Mouse (Mus musculus): ENCODE measurements around the gene Glyr1. TPM values are rescaled to one million over a fixed set of nuclear protein-coding genes. Genes with fewer than 3 reads are reported as not detected.

Glyr1 gene
- polyA plus RNA-seq (2012; rRNA removed), result 79.8 and 84.7 TPM in 2 replicates

- DNase-seq (ENCODE audit: low spot score), result peak; percentile 95
Observed at GRCm38 (mm10) chr16:5049774-5050234, at the start of gene Glyr1, which contains the start of gene Ubn1. TSS of gene Glyr1 (minus strand) at chr16:5049863. TSS of gene Ubn1 (plus strand) at chr16:5050057.

- DNase-seq (ENCODE audit: low spot score), result no peak
Observed at GRCm38 (mm10) chr16:5096504-5096903, 46.8 kb upstream of the Glyr1 start.

GRCm38 (mm10) chr16:5093285-5093684, 43.6 kb upstream of the Glyr1 start:
- no peak for DNase-seq (ENCODE audit: low spot score)

- no peak for DNase-seq (ENCODE audit: low spot score)
Observed at GRCm38 (mm10) chr16:5089021-5089420, 39.4 kb upstream of the Glyr1 start.

GRCm38 (mm10) chr16:5086179-5086578, 36.5 kb upstream of the Glyr1 start:
- no peak for DNase-seq (ENCODE audit: low spot score)

GRCm38 (mm10) chr16:5085196-5085595, 35.5 kb upstream of the Glyr1 start:
- no peak for DNase-seq (ENCODE audit: low spot score)

- no peak for DNase-seq (ENCODE audit: low spot score)
Observed at GRCm38 (mm10) chr16:5074341-5074740, 24.7 kb upstream of the Glyr1 start.

- DNase-seq (ENCODE audit: low spot score), result no peak
Observed at GRCm38 (mm10) chr16:5071974-5072373, 22.3 kb upstream of the Glyr1 start.

GRCm38 (mm10) chr16:5070321-5070720, 20.7 kb upstream of the Glyr1 start:
- DNase-seq (ENCODE audit: low spot score), result no peak

- DNase-seq (ENCODE audit: low spot score), result no peak
Observed at GRCm38 (mm10) chr16:5063472-5063871, 13.8 kb upstream of the Glyr1 start.

- DNase-seq (ENCODE audit: low spot score), result no peak
Observed at GRCm38 (mm10) chr16:5058114-5058513, 8.5 kb upstream of the Glyr1 start.

- no peak for DNase-seq (ENCODE audit: low spot score)
Observed at GRCm38 (mm10) chr16:5050251-5051110, 818 bp upstream of the Glyr1 start.

GRCm38 (mm10) chr16:5049182-5049773, 385 bp downstream of the Glyr1 start:
- no peak for DNase-seq (ENCODE audit: low spot score)

GRCm38 (mm10) chr16:5045322-5045721, 4.3 kb downstream of the Glyr1 start:
- no peak for DNase-seq (ENCODE audit: low spot score)

- DNase-seq (ENCODE audit: low spot score), result no peak
Observed at GRCm38 (mm10) chr16:5036649-5037234, 12.9 kb downstream of the Glyr1 start.

GRCm38 (mm10) chr16:5035591-5035990, 14.1 kb downstream of the Glyr1 start:
- no peak for DNase-seq (ENCODE audit: low spot score)

- no peak for DNase-seq (ENCODE audit: low spot score)
Observed at GRCm38 (mm10) chr16:5029847-5030246, 19.8 kb downstream of the Glyr1 start.

- DNase-seq (ENCODE audit: low spot score), result no peak
Observed at GRCm38 (mm10) chr16:5024021-5024420, 25.6 kb downstream of the Glyr1 start.

GRCm38 (mm10) chr16:5014578-5014977, 35.1 kb downstream of the Glyr1 start:
- DNase-seq (ENCODE audit: low spot score), result no peak

GRCm38 (mm10) chr16:5013054-5013838, 36.4 kb downstream of the Glyr1 start, which contains the start of gene Rogdi:
TSS of gene Rogdi (minus strand) at chr16:5013553.
- DNase-seq (ENCODE audit: low spot score), result peak; percentile 86

Measured in urinary bladder, adult 2 months (tissue).